Mouse (Mus musculus) frontal cortex, adult 2 months (tissue): ENCODE measurements at regions not wholly inside any gene's neighbourhood (a gene's known extent, or its start where the extent isn't known, plus 50 kb on each side); places are given as distances from the start of the nearest gene placed in this dataset.

Experiments used
- DNase-seq, 2 experiments: peaks; one replicate each; pipeline ENCODE4 v3.0.0; 2022; ENCODE audit warnings: low spot score in 1 of 2; ENCODE audit errors: extremely low spot score in 1 of 2

DNA sequence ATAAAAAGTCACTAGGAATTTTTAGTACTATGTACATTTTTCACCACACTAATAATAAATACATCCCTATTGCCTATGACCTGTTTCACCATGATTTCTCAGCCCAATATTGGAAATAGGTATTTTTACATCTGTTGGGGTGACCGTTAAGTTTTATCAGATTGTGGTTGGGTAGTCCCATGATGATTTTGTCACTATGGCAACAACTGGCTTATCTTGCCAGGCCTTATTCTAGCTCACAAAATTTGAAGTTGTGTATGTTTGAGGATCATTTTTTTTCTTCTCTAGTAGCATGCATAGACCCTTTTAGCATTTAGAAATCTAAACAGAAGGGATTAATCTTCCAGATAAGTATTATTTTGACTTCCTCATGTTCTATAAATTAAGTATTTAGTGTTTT, 1211.1 kb upstream of the Pcdh17 start:
- no peak for DNase-seq

DNA sequence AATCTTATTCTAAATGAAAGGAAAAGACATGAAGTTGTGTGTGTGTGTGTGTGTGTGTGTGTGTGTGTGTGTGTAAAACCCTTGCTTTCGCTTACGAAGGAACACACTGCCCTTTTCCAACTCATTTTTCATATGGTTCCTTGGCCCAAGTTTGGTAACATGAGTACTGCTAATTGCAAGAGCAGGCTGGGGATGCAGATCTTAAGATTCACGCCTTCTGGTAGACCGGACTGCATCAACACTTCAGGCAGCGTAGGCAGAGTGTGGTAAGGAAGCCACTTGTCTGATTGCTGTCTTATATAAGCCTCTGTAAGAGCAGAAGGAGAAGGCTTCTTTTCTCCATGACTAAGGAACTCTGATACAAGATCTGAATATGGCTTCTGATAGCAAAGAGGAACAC, 1196.5 kb upstream of the Pcdh17 start:
- peak; percentile 80 to 82 for DNase-seq

DNA sequence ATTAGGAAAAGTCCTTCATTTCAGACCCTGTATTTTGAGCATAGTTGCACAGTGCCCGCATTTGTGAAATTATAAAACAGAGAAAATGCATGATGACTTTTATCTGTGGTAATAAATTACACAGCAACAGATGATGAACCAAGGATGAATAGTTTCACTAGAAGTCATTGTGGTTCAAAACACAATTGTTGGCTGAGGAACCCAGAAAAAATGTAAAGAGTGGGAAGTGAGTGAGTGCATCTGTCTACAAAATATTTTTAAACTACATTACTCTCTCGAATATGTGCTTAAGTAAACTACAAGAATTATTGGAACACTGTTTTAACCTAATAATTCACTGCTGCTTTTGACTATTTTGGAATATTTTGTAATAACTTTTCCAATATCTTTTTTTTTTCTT, 1196.0 kb upstream of the Pcdh17 start:
- peak in 1 of 2 experiments; percentile 8 for DNase-seq

DNA sequence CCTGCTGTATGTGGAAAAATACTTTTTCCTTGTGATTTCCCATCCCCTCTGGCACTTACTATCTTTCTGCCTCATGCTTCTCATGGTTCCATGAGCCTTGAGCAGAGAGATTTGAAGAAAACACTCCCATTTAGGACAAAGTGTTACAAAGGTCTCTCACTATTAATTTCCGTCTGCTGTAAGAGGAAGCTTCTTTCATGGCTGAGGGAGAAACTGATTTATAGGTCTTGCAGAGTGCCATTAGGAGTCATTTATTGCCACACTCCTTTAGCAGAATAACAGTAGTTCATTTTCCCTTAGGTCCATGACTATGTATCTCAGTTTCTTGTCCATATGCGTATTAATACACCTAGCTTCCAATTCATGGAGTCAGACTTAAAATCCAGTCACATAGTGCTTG, 1190.4 kb upstream of the Pcdh17 start:
- no peak for DNase-seq

DNA sequence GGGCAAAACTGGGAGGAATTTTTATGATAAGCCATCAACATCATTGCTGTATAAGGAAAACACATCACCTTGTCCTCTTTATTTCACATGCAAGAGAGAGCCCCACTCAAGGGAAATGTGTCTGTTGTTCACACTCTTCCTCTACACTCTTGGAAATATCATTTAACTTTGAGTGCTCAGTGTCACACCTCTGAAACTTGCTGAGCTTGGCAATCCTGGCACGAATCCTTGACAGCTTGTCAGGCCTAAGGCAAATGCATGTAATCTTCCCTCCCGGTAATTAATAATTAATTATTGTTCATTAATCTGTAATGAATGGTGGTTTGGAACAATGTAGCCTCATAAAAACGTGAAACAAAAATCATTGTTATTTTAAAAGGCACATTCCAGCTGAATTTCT, 1140.8 kb upstream of the Pcdh17 start:
- DNase-seq: no peak

DNA sequence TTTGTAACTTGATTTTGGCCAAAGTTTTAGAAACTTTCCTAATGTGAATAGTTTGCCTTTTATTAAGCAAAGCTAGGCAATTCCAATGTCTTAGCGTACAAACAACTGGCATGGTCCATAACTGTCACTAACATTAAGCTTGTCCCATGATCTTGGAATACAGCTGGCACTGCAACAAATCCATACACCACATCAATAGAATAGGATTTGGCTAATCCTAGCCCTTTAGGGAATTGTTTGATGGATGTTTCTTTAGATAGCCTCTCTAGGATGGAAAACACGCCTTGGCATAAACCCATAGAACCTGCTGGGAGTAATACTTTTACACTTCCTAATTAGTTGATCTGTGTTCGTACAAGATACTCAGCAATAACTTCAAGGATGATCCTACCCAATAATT, 1122.6 kb upstream of the Pcdh17 start:
- DNase-seq: no peak

DNA sequence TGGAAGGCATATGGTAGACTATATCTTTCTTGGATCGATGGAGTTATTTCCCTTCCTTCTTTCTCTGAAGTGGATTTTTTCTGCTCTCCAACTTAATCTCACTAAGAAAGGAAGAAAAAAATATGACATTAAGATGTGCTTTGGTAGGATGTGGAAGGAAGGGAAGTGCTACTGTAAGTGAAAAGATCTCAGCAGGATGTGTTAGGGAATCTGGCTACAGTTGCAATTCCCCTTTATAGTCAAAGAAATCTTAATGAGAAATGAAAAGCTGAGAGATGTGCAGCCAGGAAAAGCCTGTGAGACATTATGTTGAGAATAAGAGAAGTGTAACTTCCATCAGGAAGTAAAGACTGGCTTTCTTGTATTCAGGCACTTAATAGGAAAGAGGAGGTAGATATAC, 1080.2 kb upstream of the Pcdh17 start:
- peak in 1 of 2 experiments; percentile 11 for DNase-seq
